Mouse (Mus musculus) gastrocnemius, postnatal 14 days (tissue): ENCODE measurements around the gene Gm37240. TPM values are rescaled to one million over a fixed set of nuclear protein-coding genes. Genes with fewer than 3 reads are reported as not detected.

Experiments
- DNase-seq: peaks from one replicate; pipeline ENCODE4 v3.0.0; 2021; ENCODE audit warnings: mixed read lengths
- intact Hi-C: fragments of 180-260 bp; cut with DNase I; formaldehyde crosslinking; loops from one replicate; pipeline ENCODE4 v1.15.1; 2025; ENCODE audit warnings: low total_unique reads
- total RNA-seq, 2 experiments: library from RNA; stranded (reverse); gene quantifications; 2 replicates each; pipeline ENCODE4 v1.2.3; 2021

The Gm37240 gene
- total RNA-seq, 2 experiments from 2014 or later, result 32.3 to 43.3 TPM

- no peak for DNase-seq
- intact Hi-C loops, result no loop called here
Measured at GRCm38 (mm10) chr3:84701964-84702363, 1185.4 kb downstream of the Gm37240 start.

GRCm38 (mm10) chr3:84701509-84701908 lies 1185.8 kb downstream of the Gm37240 start:
- intact Hi-C loops, result no loop called here
- DNase-seq, result no peak

GRCm38 (mm10) chr3:84696428-84696917 lies 1190.8 kb downstream of the Gm37240 start:
- intact Hi-C loops, result no loop called here
- DNase-seq, result no peak

GRCm38 (mm10) chr3:84695867-84696361 lies 1191.4 kb downstream of the Gm37240 start:
- no peak for DNase-seq

GRCm38 (mm10) chr3:84695418-84695817 lies 1191.9 kb downstream of the Gm37240 start:
- intact Hi-C loops, result no loop called here
- no peak for DNase-seq

More at GRCm38 (mm10) chr3:84695867-84696361, 1191.4 kb downstream of the Gm37240 start:
- intact Hi-C loops, result no loop called here

GRCm38 (mm10) chr3:84693886-84694285 lies 1193.4 kb downstream of the Gm37240 start:
- intact Hi-C loops, result loop anchor here (5.0 kb wide), 1 partner anchor 148 kb away; no protein-coding TSS in a partner anchor
- no peak for DNase-seq

- no peak for DNase-seq
- intact Hi-C loops, result loop anchor here (5.0 kb wide), 1 partner anchor 150 kb away; no protein-coding TSS in a partner anchor
Measured at GRCm38 (mm10) chr3:84692647-84693199, 1194.6 kb downstream of the Gm37240 start.

- intact Hi-C loops, result loop anchor here (5.0 kb wide), 1 partner anchor 152 kb away; no protein-coding TSS in a partner anchor
- DNase-seq, result no peak
Measured at GRCm38 (mm10) chr3:84690091-84690771, 1197.1 kb downstream of the Gm37240 start.

- no peak for DNase-seq
- intact Hi-C loops, result loop anchor here (5.0 kb wide), 1 partner anchor 153 kb away; no protein-coding TSS in a partner anchor
Measured at GRCm38 (mm10) chr3:84689656-84690055, 1197.7 kb downstream of the Gm37240 start.

- peak; percentile 51 for DNase-seq
- intact Hi-C loops, result no loop called here
Measured at GRCm38 (mm10) chr3:84688176-84688575, 1199.1 kb downstream of the Gm37240 start.

GRCm38 (mm10) chr3:84687488-84687846 lies 1199.9 kb downstream of the Gm37240 start:
- intact Hi-C loops, result no loop called here
- no peak for DNase-seq

GRCm38 (mm10) chr3:84686799-84687487 lies 1200.4 kb downstream of the Gm37240 start:
- DNase-seq, result no peak
- intact Hi-C loops, result no loop called here

GRCm38 (mm10) chr3:84686294-84686672 lies 1201.0 kb downstream of the Gm37240 start:
- intact Hi-C loops, result no loop called here
- no peak for DNase-seq

- intact Hi-C loops, result no loop called here
- DNase-seq, result no peak
Measured at GRCm38 (mm10) chr3:84685662-84686293, 1201.5 kb downstream of the Gm37240 start.

GRCm38 (mm10) chr3:84683788-84684187 lies 1203.5 kb downstream of the Gm37240 start:
- DNase-seq, result no peak

GRCm38 (mm10) chr3:84681699-84682098 lies 1205.6 kb downstream of the Gm37240 start:
- no peak for DNase-seq
- intact Hi-C loops, result no loop called here

More at GRCm38 (mm10) chr3:84683788-84684187, 1203.5 kb downstream of the Gm37240 start:
- intact Hi-C loops, result no loop called here

- DNase-seq, result no peak
- intact Hi-C loops, result no loop called here
Measured at GRCm38 (mm10) chr3:84680062-84680461, 1207.3 kb downstream of the Gm37240 start.

GRCm38 (mm10) chr3:84679542-84679941 lies 1207.8 kb downstream of the Gm37240 start:
- no peak for DNase-seq
- intact Hi-C loops, result no loop called here

GRCm38 (mm10) chr3:84678891-84679290 lies 1208.4 kb downstream of the Gm37240 start:
- intact Hi-C loops, result no loop called here
- DNase-seq, result no peak

GRCm38 (mm10) chr3:84675710-84676109 lies 1211.6 kb downstream of the Gm37240 start:
- no peak for DNase-seq
- intact Hi-C loops, result no loop called here
